Mouse (Mus musculus) kidney, adult 2 months (tissue): ENCODE results near the gene Rufy1. TPM values are rescaled to one million over a fixed set of nuclear protein-coding genes. Genes with fewer than 3 reads are reported as not detected.

Experiments used
- DNase-seq: peaks from one replicate; pipeline ENCODE4 v3.0.0; 2021
- H3K27ac ChIP-seq: fragments of 200-500 bp; 2 replicates; pipeline ENCODE4 v1.5.1; 2012; ENCODE audit warnings: low read depth, low read length, control low read depth, inconsistent platforms; ENCODE audit not compliant: insufficient read depth
- H3K27me3 ChIP-seq: fragments of 200-500 bp; replicated peaks from 2 replicates; pipeline ENCODE4 v1.6.1; 2012; ENCODE audit warnings: mild to moderate bottlenecking, moderate library complexity, low read length, inconsistent platforms; ENCODE audit not compliant: control insufficient read depth, insufficient read depth
- H3K36me3 ChIP-seq: fragments of 200-500 bp; 2 replicates; pipeline ENCODE4 v1.6.1; 2012; ENCODE audit warnings: mild to moderate bottlenecking, moderate library complexity, low read length, inconsistent platforms; ENCODE audit not compliant: control insufficient read depth, insufficient read depth
- H3K4me1 ChIP-seq: fragments of 200-500 bp; 2 replicates; pipeline ENCODE4 v1.6.1; 2011; ENCODE audit warnings: low read length; ENCODE audit not compliant: control insufficient read depth, insufficient read depth
- H3K4me3 ChIP-seq: fragments of 200-500 bp; 2 replicates; pipeline ENCODE4 v1.5.1; 2011; ENCODE audit warnings: mild to moderate bottlenecking, low read depth, low read length, control low read depth; ENCODE audit not compliant: insufficient read depth
- CTCF ChIP-seq: fragments of 200-500 bp; conservative IDR thresholded peaks from 2 replicates; pipeline ENCODE4 v1.5.1; 2011; ENCODE audit warnings: low read depth, mild to moderate bottlenecking, control low read depth, low read length, moderate library complexity, mixed read lengths; ENCODE audit not compliant: insufficient read depth, insufficient read length
- POLR2A ChIP-seq: fragments of 200-500 bp; IDR thresholded peaks from one replicate; pipeline ENCODE4 v1.6.1; 2011; ENCODE audit warnings: low read depth, low read length, control low read depth
- whole genome bisulfite sequencing: fragments of 180-500 bp; shearing (Covaris S2); methylation state at CpG from one replicate; pipeline ENCODE4 v1.1.7; 2018; 5-methylcytosine and 5-hydroxymethylcytosine counted together
- polyA plus RNA-seq: library from polyadenylated mRNA; depleted of rRNA; stranded (reverse); fragments of >200 nt; gene quantifications from 2 replicates; pipeline ENCODE4 v1.2.3, GENCODE M21; 2012; rRNA removed

Gene Rufy1
- polyA plus RNA-seq, 1 experiment: 30.4 TPM

- Histone ChIP-seq H3K36me3 (no peaks in the 10 kb centered on the region), H3K27ac (peak overlapping the region; percentile 6; the same call in 1 of the 2 replicates), H3K4me3 (peak overlapping the region; percentile 83), H3K4me1 (peaks cover 16% of the 10 kb centered on the region), H3K27me3 (no peaks in the 10 kb centered on the region)
- 4% methylated on average over 74 of the region's 74 CpGs for WGBS
- TF ChIP-seq POLR2A (no peak), CTCF (no peak)
- DNase-seq: peak; percentile 54
Measured at GRCm38 (mm10) chr11:50358950-50359861, 71.7 kb downstream of the Rufy1 start.

GRCm38 (mm10) chr11:50355395-50355794, 75.5 kb downstream of the Rufy1 start:
- Histone ChIP-seq H3K36me3 (no peaks in the 10 kb centered on the region), H3K4me3 (no peak overlapping the region), H3K4me1 (peaks cover 21% of the 10 kb centered on the region), H3K27ac (peak overlapping the region; percentile 93), H3K27me3 (no peaks in the 10 kb centered on the region)
- WGBS: 41% methylated on average over 1 of the region's 1 CpGs
- peak; percentile 42 for DNase-seq
- TF ChIP-seq CTCF (no peak), POLR2A (no peak)

- TF ChIP-seq POLR2A: no peak
- TF ChIP-seq CTCF: no peak
- H3K27ac ChIP-seq: peak overlapping the region; percentile 93
- H3K27me3 ChIP-seq: no peaks in the 10 kb centered on the region
- no peak overlapping the region for H3K4me3 ChIP-seq
- WGBS: 27% methylated on average over 3 of the region's 3 CpGs
- no peaks in the 10 kb centered on the region for H3K36me3 ChIP-seq
- H3K4me1 ChIP-seq: peaks cover 21% of the 10 kb centered on the region
- DNase-seq: peak; percentile 95
Measured at GRCm38 (mm10) chr11:50354851-50355250, 76.1 kb downstream of the Rufy1 start.

GRCm38 (mm10) chr11:50354162-50354561, 76.8 kb downstream of the Rufy1 start, which contains the start of gene Cby3:
Cby3 (plus strand) TSS chr11:50354462.
- no peak for DNase-seq
- Histone ChIP-seq H3K27ac (peak within 1 kb of the TSS; percentile 93), H3K4me3 (no peak within 1 kb of the TSS), H3K4me1 (peaks cover 21% of the 10 kb centered on the region), H3K36me3 (no peaks in the 10 kb centered on the region), H3K27me3 (no peaks in the 10 kb centered on the region)
- TF ChIP-seq CTCF: peak; percentile 31
- TF ChIP-seq POLR2A: no peak

- no peak for DNase-seq
- Histone ChIP-seq H3K27me3 (no peaks in the 10 kb centered on the region), H3K27ac (no peak overlapping the region), H3K36me3 (no peaks in the 10 kb centered on the region), H3K4me1 (peaks cover 18% of the 10 kb centered on the region), H3K4me3 (no peak overlapping the region)
- no peak for TF ChIP-seq POLR2A
- TF ChIP-seq CTCF: no peak
- WGBS: 67% methylated on average over 2 of the region's 2 CpGs
Measured at GRCm38 (mm10) chr11:50352177-50352576, 78.7 kb downstream of the Rufy1 start.

GRCm38 (mm10) chr11:50346256-50347032, 84.5 kb downstream of the Rufy1 start:
- H3K36me3 ChIP-seq: no peaks in the 10 kb centered on the region
- no peaks in the 10 kb centered on the region for H3K27me3 ChIP-seq
- DNase-seq: no peak
- H3K4me1 ChIP-seq: no peaks in the 10 kb centered on the region
- no peak overlapping the region for H3K27ac ChIP-seq
- H3K4me3 ChIP-seq: no peak overlapping the region
- 88% methylated on average over 9 of the region's 9 CpGs for WGBS
- TF ChIP-seq POLR2A: no peak
- TF ChIP-seq CTCF: no peak

- DNase-seq: no peak
- 60% methylated on average over 4 of the region's 4 CpGs for WGBS
- no peak overlapping the region for H3K27ac ChIP-seq
- no peak overlapping the region for H3K4me3 ChIP-seq
- no peaks in the 10 kb centered on the region for H3K27me3 ChIP-seq
- H3K4me1 ChIP-seq: no peaks in the 10 kb centered on the region
- no peaks in the 10 kb centered on the region for H3K36me3 ChIP-seq
- no peak for TF ChIP-seq CTCF
- TF ChIP-seq POLR2A: no peak
Measured at GRCm38 (mm10) chr11:50345486-50345885, 85.4 kb downstream of the Rufy1 start.

Other genes with a start within 250 kb of the Rufy1 start
- 337 and 344 TPM in 2 replicates for gene Sqstm1, start 220.3 kb downstream of the Rufy1 start, polyA plus RNA-seq
- gene Mgat4b, start 220.2 kb downstream of the Rufy1 start, polyA plus RNA-seq: 85.4 and 105 TPM in 2 replicates
- gene Ltc4s, start 192.5 kb downstream of the Rufy1 start, polyA plus RNA-seq: 33.8 and 46.3 TPM in 2 replicates
- gene Maml1, start 138.8 kb downstream of the Rufy1 start, polyA plus RNA-seq: 10.9 and 12.5 TPM in 2 replicates
- 84.1 and 118 TPM in 2 replicates for gene Canx, start 105.5 kb downstream of the Rufy1 start, polyA plus RNA-seq
- 1.3 TPM in 2 replicates for gene Cby3, start 76.7 kb downstream of the Rufy1 start, polyA plus RNA-seq
- 40.2 and 65.0 TPM in 2 replicates for gene Hnrnph1, start 54.1 kb downstream of the Rufy1 start, polyA plus RNA-seq
- gene Adamts2, start 171.0 kb upstream of the Rufy1 start, polyA plus RNA-seq: 4.5 and 7.0 TPM in 2 replicates